Mouse (Mus musculus) testis, postnatal 10 days (tissue): ENCODE data around the gene Fcmr.

Source experiments
- DNase-seq: peaks from one replicate; pipeline ENCODE4 v3.0.0; 2021; ENCODE audit warnings: low spot score

Gene Fcmr

DNA sequence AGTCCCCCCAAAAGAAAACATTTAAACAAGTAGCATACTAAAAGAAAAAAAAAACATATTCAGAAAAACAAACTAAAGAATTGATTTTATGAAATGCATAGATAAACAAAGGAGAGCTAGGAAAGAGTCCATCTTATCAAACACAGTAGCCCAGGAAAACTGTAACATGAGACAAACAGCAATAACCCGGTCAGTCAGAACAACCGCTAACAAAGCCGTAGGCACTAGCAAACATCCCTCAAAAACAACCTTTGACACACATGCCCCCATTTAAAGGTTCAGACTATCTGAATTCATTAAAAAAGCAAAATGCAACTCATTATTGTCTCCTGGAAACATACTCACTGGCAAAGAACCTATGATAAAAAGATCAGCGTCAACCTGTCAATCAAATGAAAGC lies 8.0 kb upstream of the Fcmr start:
- DNase-seq: no peak

DNA sequence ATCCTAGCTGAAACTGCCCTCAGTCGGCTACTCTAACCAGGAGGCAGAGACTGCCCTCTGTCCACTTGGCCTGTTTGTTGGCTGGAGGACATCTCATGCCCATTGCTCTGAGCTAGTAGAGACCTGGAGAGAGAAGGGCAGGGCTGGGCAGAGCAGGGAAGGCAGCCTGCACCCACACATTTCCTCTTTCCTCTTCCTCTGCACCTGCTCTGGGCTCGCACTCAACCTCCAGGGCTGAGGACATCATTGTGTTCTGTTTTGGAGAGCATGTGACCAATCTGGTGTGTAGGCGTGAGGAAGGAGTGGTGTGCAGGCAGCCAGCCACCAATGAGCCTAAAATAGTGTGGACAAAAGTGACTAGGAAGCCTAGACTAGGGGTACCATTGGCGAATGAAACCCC lies 1.2 kb upstream of the Fcmr start:
- DNase-seq: no peak

DNA sequence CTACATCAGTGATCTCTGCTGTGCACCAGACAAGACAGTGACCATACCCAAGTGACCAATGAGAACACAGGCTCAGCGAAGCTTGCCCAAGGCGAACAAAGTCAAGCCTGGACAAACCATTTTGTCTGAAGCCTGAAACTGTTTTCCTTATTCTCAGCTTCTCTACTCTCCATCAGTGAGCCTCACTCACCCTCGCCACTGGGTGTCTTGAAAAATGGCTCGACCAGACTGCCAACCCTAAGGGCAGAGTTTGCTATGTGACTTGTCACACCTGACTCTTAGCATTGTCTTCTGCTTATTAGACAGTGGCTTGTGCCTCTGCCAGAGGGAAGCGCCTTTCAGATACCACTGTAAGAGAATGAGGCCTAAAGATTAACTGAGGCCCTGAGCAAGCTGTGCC lies 728 bp upstream of the Fcmr start:
- no peak for DNase-seq

DNA sequence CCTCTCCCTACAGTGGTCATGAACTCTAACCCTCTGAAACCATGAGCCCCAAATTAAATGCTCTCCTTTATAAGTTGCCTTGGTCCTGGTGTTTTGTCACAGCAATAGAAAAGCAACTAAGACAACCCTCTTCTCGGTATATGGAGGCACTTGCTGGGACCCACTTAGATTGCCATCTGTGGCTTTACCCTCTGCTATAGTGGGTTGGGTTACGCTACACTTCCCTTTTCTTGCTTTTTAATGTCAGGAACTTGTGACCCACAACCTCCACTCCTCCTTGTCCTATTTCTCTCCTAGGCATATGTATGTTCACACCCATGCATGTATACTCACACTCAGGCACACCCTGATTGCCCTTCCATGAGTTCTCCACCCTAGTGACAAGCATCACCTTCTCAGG lies 7.4 kb downstream of the Fcmr start:
- no peak for DNase-seq

DNA sequence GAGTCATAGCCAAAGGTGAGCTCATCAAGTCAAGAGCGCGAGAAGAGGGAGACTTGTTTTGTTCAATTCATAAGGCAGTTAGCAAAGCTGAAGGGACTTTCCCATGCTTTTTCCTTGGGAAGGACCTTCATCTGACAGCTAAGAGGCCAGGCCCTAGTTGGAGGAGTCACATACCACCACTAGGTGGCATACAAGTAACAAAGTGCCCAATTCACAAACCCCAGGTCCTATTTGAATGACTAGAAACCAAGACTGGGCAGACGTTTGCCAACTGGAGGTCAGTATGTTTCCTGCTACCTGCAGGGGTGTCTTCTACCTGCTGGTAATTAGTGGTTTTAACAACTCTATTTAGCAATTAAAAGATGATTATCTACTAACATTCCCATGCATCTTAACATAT lies 9.7 kb downstream of the Fcmr start:
- DNase-seq: no peak

DNA sequence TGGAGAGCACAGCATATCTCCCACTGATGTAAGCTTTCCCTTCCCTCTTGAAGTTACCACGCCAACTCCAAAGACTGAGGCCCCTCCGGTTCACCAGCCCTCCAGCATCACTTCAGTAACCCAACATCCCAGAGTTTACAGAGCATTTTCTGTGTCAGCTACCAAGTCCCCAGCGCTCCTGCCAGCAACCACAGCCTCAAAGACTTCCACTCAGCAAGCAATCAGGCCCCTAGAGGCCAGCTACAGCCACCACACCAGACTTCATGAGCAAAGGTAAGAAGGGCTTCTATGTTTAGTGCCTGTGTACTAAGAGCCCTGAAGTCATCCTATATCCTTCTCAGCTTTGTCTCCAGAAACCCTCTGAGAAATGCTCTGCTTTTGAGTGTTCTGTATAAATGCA lies 10.4 kb downstream of the Fcmr start:
- no peak for DNase-seq

DNA sequence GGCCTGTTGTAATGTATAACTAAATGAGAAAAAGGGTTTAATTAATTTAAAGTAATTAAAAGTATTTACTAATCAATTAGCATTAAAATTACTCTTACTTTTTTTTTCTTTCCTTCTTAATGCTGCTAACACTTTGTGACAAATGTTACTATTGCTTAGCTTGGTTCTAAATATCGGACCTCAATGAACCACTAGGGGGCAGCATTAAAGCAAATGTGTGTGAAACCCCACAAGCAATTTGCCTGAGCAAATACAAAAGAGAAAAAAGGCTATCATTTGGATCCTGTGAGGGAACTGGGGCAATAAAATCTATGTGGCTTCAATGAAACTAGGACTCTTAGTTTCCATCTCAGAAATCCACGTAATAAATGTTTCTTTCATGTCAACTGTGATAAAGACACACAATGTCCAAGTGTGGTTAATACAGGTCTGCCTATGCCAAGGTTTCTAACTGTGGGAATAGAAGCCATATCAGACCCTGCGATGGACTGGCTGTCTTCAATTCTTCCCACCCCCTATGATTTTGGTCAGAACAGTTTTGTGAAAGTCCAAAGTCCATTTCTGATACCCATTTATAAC lies 11.6 kb downstream of the Fcmr start:
- DNase-seq: no peak

DNA sequence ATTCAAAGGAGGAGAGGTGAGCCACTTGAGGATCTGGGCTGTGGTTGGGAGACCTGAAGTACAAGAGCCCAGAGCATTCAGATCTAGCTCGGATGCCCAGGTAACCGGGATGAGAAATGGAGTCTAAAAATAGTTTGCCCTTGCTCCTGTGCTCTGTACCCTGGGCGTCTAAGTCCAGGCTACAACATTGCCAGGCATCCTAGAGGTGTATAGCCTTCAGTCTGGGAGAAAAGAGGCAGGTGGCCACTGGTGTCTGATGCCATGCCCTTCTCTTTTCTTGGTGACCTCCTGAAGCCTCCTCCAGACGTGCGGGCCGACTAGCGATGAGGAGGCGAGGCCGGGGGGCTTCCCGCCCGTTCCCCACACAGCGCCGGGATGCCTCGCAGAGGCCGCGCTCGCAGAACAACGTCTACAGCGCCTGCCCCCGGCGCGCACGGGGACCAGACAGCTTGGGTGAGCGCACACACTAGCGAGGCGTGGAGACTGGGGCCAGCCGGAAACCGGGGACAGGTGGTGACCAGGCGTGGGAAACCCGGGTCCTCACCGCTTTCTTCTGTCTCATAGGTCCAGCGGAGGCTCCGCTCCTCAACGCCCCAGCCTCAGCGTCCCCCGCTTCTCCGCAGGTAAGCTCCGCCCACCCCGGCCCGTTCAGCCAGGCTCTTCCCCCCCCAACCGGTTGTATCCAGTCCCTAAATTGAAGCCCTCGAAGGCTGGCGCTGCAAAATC lies 12.6 kb downstream of the Fcmr start:
- DNase-seq: peak; percentile 51

DNA sequence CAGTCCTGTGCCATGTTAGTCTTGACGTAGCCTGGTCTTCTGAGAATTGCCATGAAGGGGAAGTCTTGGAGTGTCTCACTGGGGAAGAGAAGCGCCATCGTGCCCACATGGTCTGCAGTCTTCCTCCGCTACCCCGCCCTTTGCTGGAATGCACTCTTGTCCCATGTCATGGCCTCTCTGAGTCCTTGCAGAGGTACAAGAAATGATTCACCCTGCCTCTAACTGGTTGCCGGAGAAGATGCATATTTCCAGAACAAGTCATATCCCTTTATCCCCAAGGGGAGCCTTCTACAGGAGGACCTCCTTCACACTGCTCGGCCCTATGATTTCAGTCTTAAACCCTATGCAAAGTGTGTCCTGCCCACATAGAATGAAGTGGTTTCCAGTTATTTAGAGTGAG lies 14.5 kb downstream of the Fcmr start:
- peak; percentile 25 for DNase-seq

DNA sequence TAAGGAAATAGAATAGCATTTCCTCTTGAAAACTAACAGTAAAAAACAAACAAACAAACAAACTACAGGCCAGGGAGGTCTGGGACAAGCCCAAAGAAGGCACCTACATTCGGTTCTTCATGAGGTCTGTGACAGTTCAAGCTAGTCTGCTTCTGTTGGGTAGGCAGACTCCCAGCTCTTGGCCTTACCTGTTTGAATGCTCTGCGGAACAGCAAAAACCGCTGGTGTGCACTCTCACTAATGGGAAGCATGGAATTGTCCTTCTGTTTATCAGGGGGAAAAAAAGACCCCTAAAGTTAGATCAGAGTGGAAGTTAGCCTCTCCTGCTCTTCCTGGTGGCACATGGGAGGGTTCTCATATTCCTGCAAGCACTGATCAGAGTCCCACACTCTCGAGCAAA lies 17.7 kb downstream of the Fcmr start:
- DNase-seq: peak; percentile 8

DNA sequence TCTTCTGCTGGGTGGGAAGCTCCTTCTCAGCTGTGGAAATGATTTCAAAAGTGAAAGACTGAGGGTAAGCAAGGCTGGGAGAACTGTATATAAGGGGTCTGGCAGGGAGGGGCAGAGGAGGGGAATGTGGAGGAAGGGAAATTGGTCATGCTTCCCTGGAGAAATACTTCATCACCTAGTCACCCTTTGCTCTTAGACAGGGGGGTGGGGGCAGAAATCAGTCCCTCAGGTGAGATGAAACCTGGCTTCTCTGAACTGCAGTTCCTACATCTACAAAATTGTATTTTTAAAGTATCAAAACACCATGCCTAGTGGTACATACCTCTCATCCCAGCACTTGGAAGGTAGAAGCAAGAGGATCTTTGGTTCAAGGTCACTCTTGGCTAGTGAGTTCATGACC lies 21.9 kb downstream of the Fcmr start, which contains the start of gene Il24:
Il24 (minus strand) TSS at position 101 of the 400 bp plus-strand sequence.
- no peak for DNase-seq

DNA sequence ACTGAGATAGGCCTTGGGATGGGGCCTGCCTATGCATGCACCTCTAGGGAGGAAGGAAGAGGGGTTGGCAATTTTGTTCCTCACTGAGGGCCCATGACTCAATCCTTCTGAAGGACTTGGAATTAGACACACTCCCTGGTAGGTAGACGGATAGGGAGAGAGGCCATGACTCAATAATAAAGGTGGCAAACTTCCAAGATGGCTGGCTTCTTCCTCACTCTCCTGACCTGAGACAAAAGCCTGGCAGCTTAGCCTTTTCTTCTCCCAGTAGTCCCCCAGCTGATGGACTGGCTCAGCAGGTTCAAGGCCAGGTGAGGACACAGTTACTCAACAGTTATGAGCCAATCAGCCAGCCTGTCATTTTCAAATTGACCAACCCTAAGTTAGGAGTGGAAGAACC lies 27.0 kb downstream of the Fcmr start:
- no peak for DNase-seq

DNA sequence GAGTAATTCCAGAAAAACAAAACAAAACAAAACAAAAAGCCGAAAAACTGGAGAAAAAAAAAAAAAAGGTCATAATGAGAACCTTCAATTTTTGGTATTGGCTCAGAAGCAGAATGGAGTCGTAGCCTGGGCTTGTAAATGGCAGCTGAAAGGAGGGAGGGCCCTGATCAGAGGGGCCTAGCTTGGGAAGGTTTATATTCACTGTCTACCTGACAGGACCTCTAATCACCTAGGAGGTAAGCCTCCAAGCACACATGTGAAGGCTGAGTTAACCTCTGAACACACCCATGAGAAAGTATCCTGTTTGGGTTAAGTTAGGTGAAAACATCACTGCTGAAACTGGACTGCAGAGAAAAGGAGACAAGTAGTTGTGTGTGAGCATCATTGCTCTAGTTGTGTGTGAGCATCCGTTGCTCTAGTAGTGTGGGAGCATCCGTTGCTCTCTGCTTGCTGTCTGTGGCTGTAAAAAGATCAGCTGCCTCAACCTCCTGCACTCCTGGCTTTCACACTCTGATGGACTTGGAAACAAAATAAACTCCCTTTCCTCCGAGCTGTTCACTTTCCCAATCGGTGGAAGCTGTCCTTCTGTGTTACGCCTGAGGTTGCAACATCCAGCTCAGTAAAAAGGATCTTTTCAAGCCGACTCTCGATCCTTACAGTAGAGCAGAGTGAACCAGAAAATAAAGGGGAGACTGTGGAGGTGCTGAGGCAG lies 28.0 kb downstream of the Fcmr start:
- no peak for DNase-seq

DNA sequence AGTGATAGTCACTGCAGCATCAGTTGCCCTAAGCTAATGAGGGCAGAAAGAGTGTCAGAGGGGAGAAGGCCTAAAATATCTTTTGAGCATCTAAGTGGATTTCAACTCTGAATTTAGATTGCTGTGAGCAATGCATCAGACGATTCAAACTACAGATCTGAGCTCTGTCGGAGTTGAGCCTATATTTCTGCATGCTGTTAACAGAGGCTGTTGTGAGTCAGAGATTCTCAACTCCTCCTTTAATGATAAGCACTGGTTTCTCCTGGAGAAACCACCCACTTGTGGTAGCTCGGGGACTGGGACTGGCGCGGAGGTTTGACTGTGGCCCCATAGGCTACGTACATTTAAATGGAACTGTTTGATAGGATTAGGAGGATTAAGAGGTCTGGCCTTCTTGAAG lies 29.0 kb downstream of the Fcmr start:
- DNase-seq: no peak

DNA sequence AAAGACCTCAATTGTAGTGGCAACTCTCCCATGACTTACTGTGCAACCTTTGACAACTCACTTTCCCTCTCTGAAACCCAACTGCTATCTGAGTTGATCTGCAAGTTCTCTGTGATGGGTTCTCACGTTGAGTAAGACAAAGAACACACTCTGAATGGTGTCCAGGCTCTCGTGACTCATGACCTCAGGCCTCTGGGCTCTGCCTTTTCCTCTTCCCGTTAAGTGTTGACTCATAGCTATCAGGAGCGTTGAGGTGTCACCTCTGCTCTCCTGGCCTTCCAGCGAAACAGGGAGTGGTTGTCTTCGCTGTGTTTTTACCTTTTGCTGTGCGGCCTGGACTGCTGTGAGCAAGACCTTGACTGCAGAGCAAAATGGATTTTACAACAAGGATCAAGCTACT lies 37.0 kb downstream of the Fcmr start:
- DNase-seq: no peak

DNA sequence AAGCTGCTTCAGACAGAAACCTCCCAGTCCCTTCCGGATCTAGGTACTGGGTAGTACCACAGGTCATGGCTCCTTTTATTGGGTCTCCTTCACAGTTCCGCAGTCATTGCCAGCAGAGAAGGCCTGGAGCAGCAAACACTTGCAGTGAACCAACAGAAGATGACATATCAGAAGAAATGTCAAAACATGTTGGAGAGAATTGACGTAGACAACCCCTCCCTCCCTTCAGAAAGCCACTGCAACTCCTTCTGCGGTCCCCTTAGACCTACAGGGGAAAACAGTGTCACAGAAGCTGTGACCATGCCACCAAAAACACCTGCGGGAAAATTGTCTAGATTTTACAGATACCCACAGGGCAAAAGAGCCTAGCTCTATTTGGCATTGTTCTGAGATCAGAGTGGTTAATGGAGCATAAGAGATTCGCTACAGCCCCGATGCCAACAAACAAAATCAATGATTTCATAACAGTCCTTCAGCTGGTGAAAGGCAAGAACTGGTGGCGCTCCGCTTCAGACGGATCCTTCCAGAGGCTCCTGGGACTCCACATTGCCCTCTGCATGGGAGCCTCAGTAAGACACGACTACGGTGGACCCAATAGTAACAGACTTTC lies 46.0 kb downstream of the Fcmr start, which contains the start of gene Il20:
Il20 (minus strand) TSS at position 51 of the 610 bp plus-strand sequence.
- DNase-seq: no peak

DNA sequence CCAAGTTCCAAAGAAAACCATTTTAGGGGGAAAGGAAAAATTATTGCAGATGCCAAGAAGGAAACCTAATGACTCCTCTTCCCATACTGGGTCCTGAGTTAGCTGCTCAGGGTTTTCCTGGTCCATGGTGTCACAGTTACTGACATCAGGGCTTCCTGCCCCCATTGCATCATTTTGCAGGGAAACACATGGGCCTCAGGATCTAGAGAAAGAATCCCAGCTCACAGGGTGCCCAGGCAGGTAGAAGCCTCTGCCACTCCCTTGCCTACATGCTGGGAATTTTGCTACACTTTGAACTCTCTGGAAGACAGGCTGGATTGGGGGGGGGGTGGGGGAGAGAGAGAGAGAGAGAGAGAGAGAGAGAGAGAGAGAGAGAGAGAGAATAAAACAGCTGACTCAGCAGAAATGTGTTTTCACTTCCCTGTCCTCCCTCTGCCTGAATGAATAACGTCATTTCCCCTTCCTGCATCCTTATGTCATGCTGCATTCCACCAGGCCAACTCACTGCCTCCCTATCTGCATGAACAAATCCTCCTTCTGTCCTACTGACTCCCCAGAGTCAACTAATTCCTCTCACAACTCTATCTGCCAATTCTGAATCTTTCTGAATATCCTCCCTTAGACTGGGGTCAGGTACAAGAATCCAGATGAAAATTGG lies 53.0 kb downstream of the Fcmr start:
- no peak for DNase-seq

DNA sequence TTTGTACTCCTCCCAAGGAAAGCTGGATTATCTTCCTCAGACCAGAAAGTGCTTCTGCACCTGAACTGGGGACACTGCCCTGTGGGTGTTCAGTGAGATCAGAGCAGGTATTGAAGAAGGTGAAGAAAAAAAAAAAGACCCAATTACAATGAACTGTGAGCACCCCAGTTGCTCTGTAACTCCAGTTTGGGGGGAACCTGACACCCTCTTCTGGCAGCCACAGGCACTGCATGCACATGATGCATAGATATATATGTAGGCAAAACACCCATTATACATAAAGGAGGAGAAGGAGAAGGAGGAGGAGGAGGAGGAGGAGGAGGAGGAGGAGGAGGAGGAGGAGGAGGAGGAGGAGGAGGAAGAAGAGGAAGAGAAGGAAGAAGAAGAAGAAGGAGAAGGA lies 61.0 kb downstream of the Fcmr start:
- DNase-seq: no peak
